12 mouse cellular contexts compared by ENCODE assay signal in genomic region chr8:71677555-71677954, GRCm38 (mm10). TPM values are rescaled to one million over a fixed set of nuclear protein-coding genes. Genes with fewer than 3 reads are reported as not detected.
DNase-seq lines count a peak whose midpoint lies in the region; ATAC-seq lines count a peak whose summit lies in the region.
"Had no signal": no experiment of that assay in that cellular context is flagged by ENCODE, and none has a peak within 500 bp of the region (broad histone marks: within the 10 kb centered on the region; RNA-seq: fewer than 3 reads in every experiment).

No protein-coding gene starts in this region.

- H3K36me3 ChIP-seq in midbrain, embryonic 10.5 days, result no peaks in the 10 kb centered on the region
- H3K36me3 ChIP-seq: limb, embryonic 15.5 days; neural tube, embryonic 12.5 days had no signal

- H3K4me1 ChIP-seq in midbrain, embryonic 10.5 days, result peaks cover 30% of the 10 kb centered on the region

- peaks cover 88% of the 10 kb centered on the region for H3K27me3 ChIP-seq in midbrain, embryonic 10.5 days (ENCODE audit: low read depth, poor library complexity, severe bottlenecking)

- 0 out of 2 replicates have a peak, but pooled peaks cover 5% of the 10 kb centered on the region for H3K9me3 ChIP-seq in midbrain, embryonic 10.5 days (replicated peaks)
- H3K9me3 ChIP-seq: limb, embryonic 15.5 days; neural tube, embryonic 12.5 days had no signal

- intact Hi-C loops in heart, postnatal 36 days (cut with DNase I), result loop anchor here (2.0 kb wide), 1 partner anchor 23 kb away; the partner anchor contains the start of gene B3gnt3

- H3K4me3 ChIP-seq in midbrain, embryonic 10.5 days, result no peak overlapping the region

- peak; percentile 43 for DNase-seq in cerebellum, adult 11-12 months
- no peak for DNase-seq in cerebellum, adult 18-20 months
- peak; percentile 49 to 65 for DNase-seq in spleen, adult 18-20 months
- DNase-seq in spleen, postnatal 4 days (ENCODE audit: low spot score in 2 of 2), result no peak
- DNase-seq in heart, postnatal 36 days, result peak; percentile 43 to 48
- DNase-seq in lung, postnatal 10 days, result peak; percentile 59
- no peak for DNase-seq in midbrain, embryonic 10.5 days (ENCODE audit: low spot score)
- DNase-seq: adrenal gland, postnatal 25 days had no signal

- H3K27ac ChIP-seq in midbrain, embryonic 10.5 days (replicated peaks), result no peak overlapping the region
- H3K27ac ChIP-seq: limb, embryonic 15.5 days; neural tube, embryonic 12.5 days had no signal

- ATAC-seq in erythroblast, adult 5-6 weeks (replicated peaks; ENCODE audit: low FRiP score, poor library complexity, severe bottlenecking), result no peak

RNA-seq across cellular contexts. Expression of gene Jak3, which starts 1.5 kb away (rescaled TPM):
- total RNA-seq in heart, postnatal 36 days (2021), result 1 to 10 TPM; 8.2 to 8.6 TPM
- 1.2 and 1.9 TPM in 2 replicates for total RNA-seq in erythroblast, adult 5-6 weeks (2015; ENCODE audit: low replicate concordance)
- total RNA-seq in erythroblast, adult 5-6 weeks (2017; ENCODE audit: low replicate concordance), result 0.43 and 1.4 TPM in 2 replicates
- polyA plus RNA-seq in midbrain, embryonic 10.5 days (2016; fragmentation: Nextera tagmentation; extraction: Ambion mirVana), result 2.8 and 3.7 TPM in 2 replicates

RNA-seq across cellular contexts. Expression of gene Unc13a, which starts 6.0 kb away (rescaled TPM):
- total RNA-seq in heart, postnatal 36 days (2021), result under 1 TPM; 0.49 to 0.64 TPM
- total RNA-seq in erythroblast, adult 5-6 weeks (2015; ENCODE audit: low replicate concordance), result not detected in 2 replicates
- total RNA-seq in erythroblast, adult 5-6 weeks (2017; ENCODE audit: low replicate concordance), result 0.17 and 2.4 TPM in 2 replicates
- polyA plus RNA-seq in midbrain, embryonic 10.5 days (2016; fragmentation: Nextera tagmentation; extraction: Ambion mirVana), result 4.6 and 8.1 TPM in 2 replicates

RNA-seq across cellular contexts. Expression of gene Insl3, which starts 11.5 kb away (rescaled TPM):
- total RNA-seq in heart, postnatal 36 days (2021), result 1 to 10 TPM; 3.8 to 4.7 TPM
- total RNA-seq in erythroblast, adult 5-6 weeks (2015; ENCODE audit: low replicate concordance), result 8.5 TPM in 1 of 2 replicates, not detected in the other
- not detected in 2 replicates for total RNA-seq in erythroblast, adult 5-6 weeks (2017; ENCODE audit: low replicate concordance)
- polyA plus RNA-seq in midbrain, embryonic 10.5 days (2016; fragmentation: Nextera tagmentation; extraction: Ambion mirVana), result 0.30 and 0.37 TPM in 2 replicates
- polyA plus RNA-seq: embryonic facial prominence, embryonic 11.5 days; neural tube, embryonic 12.5 days had no signal

RNA-seq across cellular contexts. Expression of gene B3gnt3, which starts 24.0 kb away (rescaled TPM):
- total RNA-seq in heart, postnatal 36 days (2021), result 1 to 10 TPM; 6.5 to 7.5 TPM
- 6.1 and 16.5 TPM in 2 replicates for total RNA-seq in erythroblast, adult 5-6 weeks (2015; ENCODE audit: low replicate concordance)
- total RNA-seq in erythroblast, adult 5-6 weeks (2017; ENCODE audit: low replicate concordance), result 11.2 and 12.9 TPM in 2 replicates
- 0.67 and 0.89 TPM in 2 replicates for polyA plus RNA-seq in midbrain, embryonic 10.5 days (2016; fragmentation: Nextera tagmentation; extraction: Ambion mirVana)

RNA-seq across cellular contexts. Expression of gene Fcho1, which starts 48.0 kb away (rescaled TPM):
- 1 to 10 TPM in 1 of 2 experiments, under 1 TPM in 1; 0.56 to 1.2 TPM for total RNA-seq in heart, postnatal 36 days (2021)
- total RNA-seq in erythroblast, adult 5-6 weeks (2015; ENCODE audit: low replicate concordance), result 20.2 and 26.5 TPM in 2 replicates
- 44.8 and 52.8 TPM in 2 replicates for total RNA-seq in erythroblast, adult 5-6 weeks (2017; ENCODE audit: low replicate concordance)
- polyA plus RNA-seq in midbrain, embryonic 10.5 days (2016; fragmentation: Nextera tagmentation; extraction: Ambion mirVana), result 17.7 and 25.4 TPM in 2 replicates

Comparison
In these comparisons a context has a peak if more than half of its experiments do, and no peak if none do; other contexts are left out.
1. DNase-seq: peak in cerebellum, adult 11-12 months (single experiment), spleen, adult 18-20 months (2 of 2), heart, postnatal 36 days (2 of 2) and lung, postnatal 10 days (single experiment); none in cerebellum, adult 18-20 months (0 of 2), spleen, postnatal 4 days (0 of 2) and midbrain, embryonic 10.5 days (single experiment).